Mouse (Mus musculus) spleen, adult 10 weeks (tissue): Measurements from ENCODE around the gene Rdm1. TPM values are rescaled to one million over a fixed set of nuclear protein-coding genes. Genes with fewer than 3 reads are reported as not detected.

Experiments
- polyA plus RNA-seq: library from polyadenylated mRNA; stranded (reverse); fragments of 350-450 nt; fragmentation: Illumina TruSeq; extraction: RNeasy Lipid Tissue Mini Kit (QIAGEN cat#74804); gene quantifications from one replicate; pipeline ENCODE4 v1.2.3, GENCODE M21; 2015; ENCODE audit warnings: low replicate concordance; ENCODE audit not compliant: insufficient read depth

Gene Rdm1
- polyA plus RNA-seq = 26.8 TPM

GRCm38 (mm10) chr11:101626995-101627856 is at the start of gene Rdm1:
TSS of gene Rdm1 (plus strand) at chr11:101627195.

GRCm38 (mm10) chr11:101582054-101583035 is 44.6 kb upstream of the Rdm1 start, which contains the start of gene Tmem106a:
TSS of gene Tmem106a (plus strand) at chr11:101582242.

GRCm38 (mm10) chr11:101599156-101599555 is 27.8 kb upstream of the Rdm1 start, which contains the start of gene Gm11634:
TSS of gene Gm11634 (minus strand) at chr11:101599256.

GRCm38 (mm10) chr11:101664825-101665635 is 38.0 kb downstream of the Rdm1 start, which contains the start of gene Arl4d:
TSS of gene Arl4d (plus strand) at chr11:101665541.

Other genes with a start within 250 kb of the Rdm1 start
- 21.1 TPM for gene Aarsd1, start 209.6 kb upstream of the Rdm1 start, polyA plus RNA-seq
- gene Gm27029, start 202.4 kb upstream of the Rdm1 start, polyA plus RNA-seq = 0.90 TPM
- gene Rundc1, start 202.1 kb upstream of the Rdm1 start, polyA plus RNA-seq = 12.0 TPM
- 1.5 TPM for gene Ptges3l, start 201.9 kb upstream of the Rdm1 start, polyA plus RNA-seq
- gene Rpl27, start 184.9 kb upstream of the Rdm1 start, polyA plus RNA-seq = 251 TPM
- 55.0 TPM for gene Ifi35, start 178.8 kb upstream of the Rdm1 start, polyA plus RNA-seq
- gene Rnd2, start 162.2 kb upstream of the Rdm1 start, polyA plus RNA-seq = 1.6 TPM
- 22.6 TPM for gene Vat1, start 161.0 kb upstream of the Rdm1 start, polyA plus RNA-seq
- gene Brca1, start 75.2 kb upstream of the Rdm1 start, polyA plus RNA-seq = 6.8 TPM
- 102 TPM for gene Nbr1, start 75.0 kb upstream of the Rdm1 start, polyA plus RNA-seq
- gene Tmem106a, start 45.0 kb upstream of the Rdm1 start, polyA plus RNA-seq = 25.9 TPM
- not detected for gene Gm11634, start 27.9 kb upstream of the Rdm1 start, polyA plus RNA-seq
- 4.4 TPM for gene Arl4d, start 38.3 kb downstream of the Rdm1 start, polyA plus RNA-seq
- 35.4 TPM for gene Dhx8, start 105.7 kb downstream of the Rdm1 start, polyA plus RNA-seq
- not detected for gene Etv4, start 158.2 kb downstream of the Rdm1 start, polyA plus RNA-seq